Mouse (Mus musculus) heart, embryonic 13.5 days (tissue): ENCODE data around the gene Dusp16. TPM values are rescaled to one million over a fixed set of nuclear protein-coding genes. Genes with fewer than 3 reads are reported as not detected.
A peak's percentile ranks its signal among the peaks of the same experiment; 100 is the strongest.

ENCODE experiments used
- ATAC-seq: fragments of 200-750 bp; cut with Nextera tagmentation; 2 replicates; pipeline ENCODE4 v1.8.0; 2017; ENCODE audit warnings: moderate TSS enrichment; ENCODE audit not compliant: insufficient number of reproducible peaks, low FRiP score, low TSS enrichment; ENCODE audit errors: extremely low read depth
- H3K27ac ChIP-seq: fragments of 300-500 bp; sonication (generic); replicated peaks from 2 replicates; pipeline ENCODE4 v1.5.1; 2015; ENCODE audit warnings: moderate library complexity, mild to moderate bottlenecking, inconsistent platforms
- H3K27me3 ChIP-seq: fragments of 300-500 bp; sonication (generic); replicated peaks from 2 replicates; pipeline ENCODE4 v1.6.1; 2015; ENCODE audit warnings: mild to moderate bottlenecking, inconsistent platforms
- H3K36me3 ChIP-seq: fragments of 300-500 bp; sonication (generic); 2 replicates; pipeline ENCODE4 v1.6.1; 2015; ENCODE audit warnings: mild to moderate bottlenecking, inconsistent platforms
- H3K4me1 ChIP-seq: fragments of 300-500 bp; sonication (generic); 2 replicates; pipeline ENCODE4 v1.6.1; 2015; ENCODE audit warnings: inconsistent platforms
- H3K4me2 ChIP-seq: fragments of 300-500 bp; sonication (generic); 2 replicates; pipeline ENCODE4 v1.6.1; 2015; ENCODE audit warnings: inconsistent platforms, mild to moderate bottlenecking, moderate library complexity
- H3K4me3 ChIP-seq: fragments of 300-500 bp; sonication (generic); 2 replicates; pipeline ENCODE4 v1.5.1; 2015; ENCODE audit warnings: moderate library complexity, mild to moderate bottlenecking, inconsistent platforms
- H3K9ac ChIP-seq: fragments of 300-500 bp; sonication (generic); 2 replicates; pipeline ENCODE4 v1.6.1; 2015; ENCODE audit warnings: inconsistent platforms, mild to moderate bottlenecking, moderate library complexity
- H3K9me3 ChIP-seq: fragments of 300-500 bp; sonication (generic); 2 replicates; pipeline ENCODE4 v1.6.1; 2016; ENCODE audit warnings: inconsistent platforms
- WGBS: fragments of 180-500 bp; shearing (Covaris S2); methylation state at CpG from one replicate; pipeline ENCODE4 v1.1.7; 2015; ENCODE audit warnings: mixed read lengths; 5-methylcytosine and 5-hydroxymethylcytosine counted together
- polyA plus RNA-seq: library from polyadenylated mRNA; unstranded; fragments of >200 nt; fragmentation: Nextera tagmentation; extraction: Ambion mirVana; gene quantifications from 2 replicates; pipeline ENCODE4 v1.2.1, GENCODE M21; 2015

Dusp16 gene
- polyA plus RNA-seq, 1 experiment from 2014 or later: 14.2 TPM

DNA sequence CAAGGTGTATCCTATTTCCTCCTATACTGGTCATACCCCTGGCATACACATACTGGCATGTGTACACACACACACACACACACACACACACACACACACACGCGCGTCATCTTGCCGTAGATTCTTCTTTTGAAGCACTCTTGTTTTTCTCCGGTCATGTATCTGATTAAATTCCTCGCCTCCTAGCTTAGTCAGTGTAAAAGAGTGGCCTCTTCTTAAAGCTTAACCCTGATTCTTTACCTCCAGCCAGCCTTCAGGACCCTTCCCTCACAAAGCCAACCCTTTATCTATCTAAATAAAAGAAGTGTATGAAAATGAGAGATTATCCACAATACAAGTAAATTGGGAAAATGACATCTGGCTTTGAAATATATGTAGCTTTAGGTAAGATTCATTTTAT lies 3.3 kb downstream of the Dusp16 start:
- peak overlapping the region; percentile 58 for H3K9ac ChIP-seq
- H3K27me3 ChIP-seq: no peaks in the 10 kb centered on the region
- peak overlapping the region; percentile 35; the same call in 1 of the 2 replicates for H3K4me2 ChIP-seq
- no peak for ATAC-seq
- 0 out of 2 replicates have a peak, but pooled peaks cover 2% of the 10 kb centered on the region for H3K36me3 ChIP-seq
- H3K4me3 ChIP-seq: no peak overlapping the region; the same call in 1 of the 2 replicates
- H3K27ac ChIP-seq: no peak overlapping the region
- peaks cover 51% of the 10 kb centered on the region for H3K4me1 ChIP-seq
- H3K9me3 ChIP-seq: no peaks in the 10 kb centered on the region
- 49% methylated on average over 6 of the region's 6 CpGs for WGBS

- 68% methylated on average over 3 of the region's 3 CpGs for WGBS
- Histone ChIP-seq H3K27me3 (no peaks in the 10 kb centered on the region), H3K9ac (no peak overlapping the region), H3K27ac (no peak overlapping the region), H3K36me3 (0 out of 2 replicates have a peak, but pooled peaks cover 2% of the 10 kb centered on the region), H3K4me3 (no peak overlapping the region), H3K9me3 (no peaks in the 10 kb centered on the region), H3K4me1 (peaks cover 57% of the 10 kb centered on the region), H3K4me2 (no peak overlapping the region)
- no peak for ATAC-seq
Observed at GRCm38 (mm10) chr6:134786426-134786825, 6.0 kb downstream of the Dusp16 start.

DNA sequence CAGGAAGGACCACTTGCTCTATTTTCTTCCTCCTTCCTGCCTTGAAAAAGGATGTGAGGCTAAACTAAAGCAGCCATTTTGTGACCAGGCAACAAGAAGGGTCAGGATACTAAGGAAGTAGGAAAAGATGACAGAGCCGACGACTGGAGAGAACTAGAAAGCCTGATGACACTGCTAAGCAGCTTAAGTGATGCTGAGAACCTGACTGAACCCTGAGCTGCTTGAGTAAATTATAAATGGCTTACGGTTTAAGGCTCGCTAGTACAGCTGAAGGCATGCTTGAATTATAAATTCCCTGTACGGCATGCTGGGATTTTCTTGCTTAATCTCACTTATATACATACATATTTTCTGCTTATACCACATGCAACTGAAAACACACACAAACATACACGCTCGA lies 9.5 kb downstream of the Dusp16 start:
- H3K27ac ChIP-seq: no peak overlapping the region; the same call in 1 of the 2 replicates
- peaks cover 53% of the 10 kb centered on the region for H3K4me1 ChIP-seq
- no peak overlapping the region for H3K4me3 ChIP-seq
- H3K9ac ChIP-seq: no peak overlapping the region
- H3K9me3 ChIP-seq: no peaks in the 10 kb centered on the region
- ATAC-seq: no peak
- no peak overlapping the region for H3K4me2 ChIP-seq
- WGBS: 86% methylated on average over 7 of the region's 7 CpGs
- no peaks in the 10 kb centered on the region for H3K27me3 ChIP-seq
- 0 out of 2 replicates have a peak, but pooled peaks cover 2% of the 10 kb centered on the region for H3K36me3 ChIP-seq

DNA sequence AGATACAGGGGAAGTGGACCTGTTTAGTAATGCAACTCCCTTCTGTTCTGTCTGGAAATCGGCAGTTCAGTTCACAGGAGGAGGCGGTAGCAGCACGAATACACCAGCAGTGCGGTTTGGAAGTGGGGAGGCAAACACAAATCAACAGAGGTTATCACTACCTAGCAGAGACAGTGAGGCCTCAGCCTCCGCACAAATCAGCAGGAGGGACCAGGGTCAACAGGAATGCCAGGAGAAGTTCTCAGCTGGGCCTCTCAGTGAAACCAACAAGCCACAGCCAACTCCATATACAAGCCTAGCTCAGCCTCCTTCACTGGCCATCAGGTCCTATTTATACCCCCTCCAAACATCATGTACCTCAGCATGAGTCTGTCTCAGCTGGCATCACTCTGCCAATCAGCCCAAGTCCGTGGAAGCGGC lies 10.9 kb downstream of the Dusp16 start:
- Histone ChIP-seq H3K4me3 (peak overlapping the region; percentile 5; the same call in 1 of the 2 replicates), H3K4me2 (peak overlapping the region; percentile 44), H3K9ac (peak overlapping the region; percentile 66), H3K36me3 (peaks cover 3% of the 10 kb centered on the region; the same call in 1 of the 2 replicates), H3K27me3 (no peaks in the 10 kb centered on the region), H3K4me1 (peaks cover 41% of the 10 kb centered on the region), H3K27ac (peak overlapping the region; percentile 72), H3K9me3 (no peaks in the 10 kb centered on the region)
- 45% methylated on average over 7 of the region's 7 CpGs for WGBS
- no peak for ATAC-seq

DNA sequence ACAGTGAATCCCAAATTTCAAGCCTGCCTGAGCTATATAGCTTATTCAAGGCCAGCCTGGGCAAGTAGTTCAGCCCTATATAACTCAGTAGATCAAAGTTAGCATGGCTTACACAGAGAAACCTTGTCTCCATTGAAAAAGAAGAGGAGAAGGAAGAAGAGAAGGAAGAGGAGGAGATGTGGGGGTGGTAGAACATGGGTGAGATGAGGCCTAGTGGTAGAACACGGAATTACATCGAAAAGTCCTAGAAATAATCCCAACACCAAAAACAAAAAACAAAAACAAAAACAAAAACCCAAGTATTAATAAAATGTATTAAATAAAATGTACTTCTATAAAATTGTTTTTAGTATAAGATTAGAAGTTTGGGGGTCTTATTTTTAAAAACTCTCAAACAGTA lies 12.4 kb downstream of the Dusp16 start:
- peak overlapping the region; percentile 57; the same call in 1 of the 2 replicates for H3K27ac ChIP-seq
- WGBS: 67% methylated on average over 2 of the region's 2 CpGs
- no peak overlapping the region for H3K9ac ChIP-seq
- ATAC-seq: no peak
- H3K4me1 ChIP-seq: peaks cover 45% of the 10 kb centered on the region
- H3K27me3 ChIP-seq: no peaks in the 10 kb centered on the region
- H3K4me2 ChIP-seq: no peak overlapping the region
- H3K4me3 ChIP-seq: no peak overlapping the region
- no peaks in the 10 kb centered on the region for H3K9me3 ChIP-seq
- peaks cover 3% of the 10 kb centered on the region; the same call in 1 of the 2 replicates for H3K36me3 ChIP-seq

- ATAC-seq: peak; percentile 70; the same call in 1 of the 2 replicates
- Histone ChIP-seq H3K27ac (peak overlapping the region; percentile 85), H3K4me1 (peaks cover 29% of the 10 kb centered on the region), H3K9me3 (no peaks in the 10 kb centered on the region), H3K9ac (peak overlapping the region; percentile 44; the same call in 1 of the 2 replicates), H3K27me3 (no peaks in the 10 kb centered on the region), H3K4me2 (peak overlapping the region; percentile 46), H3K4me3 (no peak overlapping the region), H3K36me3 (peaks cover 7% of the 10 kb centered on the region; the same call in 1 of the 2 replicates)
- WGBS: 4% methylated on average over 3 of the region's 3 CpGs
Observed at GRCm38 (mm10) chr6:134773961-134774360, 18.5 kb downstream of the Dusp16 start.

DNA sequence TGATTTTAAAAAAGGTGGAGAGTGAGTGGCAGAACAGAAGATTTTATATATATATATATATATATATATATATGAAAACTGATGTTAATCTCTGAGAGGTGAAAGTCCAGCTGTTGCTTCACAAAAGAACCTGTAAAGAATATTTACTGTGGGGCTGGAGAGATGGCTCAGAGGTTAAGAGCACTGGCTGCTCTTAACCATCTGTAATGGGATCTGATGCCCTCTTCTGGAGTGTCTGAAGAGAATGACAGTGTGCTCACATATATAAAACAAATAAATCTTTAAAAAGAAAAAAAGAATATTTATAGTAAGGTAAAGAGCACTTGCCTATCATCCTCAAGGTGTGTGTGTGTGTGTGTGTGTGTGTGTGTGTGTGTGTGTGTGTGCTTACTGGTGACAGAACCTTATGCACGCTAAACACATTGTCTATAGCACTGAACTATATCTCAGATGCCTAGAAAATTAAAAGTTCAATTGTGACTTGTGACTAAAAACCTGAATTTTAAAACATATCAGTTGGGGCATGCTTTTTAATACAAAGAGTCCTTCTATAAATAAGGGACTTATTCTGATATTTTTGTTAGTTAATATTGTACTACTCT lies 19.0 kb downstream of the Dusp16 start:
- Histone ChIP-seq H3K36me3 (peaks cover 7% of the 10 kb centered on the region; the same call in 1 of the 2 replicates), H3K4me1 (peaks cover 29% of the 10 kb centered on the region), H3K27me3 (no peaks in the 10 kb centered on the region), H3K9me3 (no peaks in the 10 kb centered on the region), H3K27ac (0 out of 2 replicates have a peak overlapping the region, but pooled peaks have one; percentile 36), H3K9ac (no peak overlapping the region), H3K4me3 (no peak overlapping the region), H3K4me2 (0 out of 2 replicates have a peak overlapping the region, but pooled peaks have one; percentile 46)
- ATAC-seq: no peak
- WGBS: 65% methylated on average over 1 of the region's 1 CpGs

DNA sequence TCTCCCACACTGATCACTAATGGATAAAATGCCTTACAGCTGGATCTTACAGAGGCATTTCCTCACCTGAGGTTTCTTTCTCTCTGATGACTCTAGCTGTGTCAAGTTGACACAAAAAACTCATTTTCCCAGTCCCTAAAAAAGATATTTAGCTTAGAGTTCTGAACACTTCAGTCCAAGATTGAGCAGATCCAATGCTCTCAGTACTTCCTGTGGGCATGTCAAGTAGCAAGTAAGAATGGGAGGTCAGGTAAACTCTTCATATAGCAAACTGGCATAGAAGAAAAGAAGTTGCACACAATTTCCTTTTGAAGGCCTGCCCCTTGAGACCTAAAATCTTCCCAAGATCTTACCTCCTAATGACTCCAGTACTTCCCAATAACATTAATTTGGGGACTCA lies 22.1 kb downstream of the Dusp16 start:
- Histone ChIP-seq H3K4me3 (no peak overlapping the region), H3K4me2 (no peak overlapping the region), H3K4me1 (peaks cover 38% of the 10 kb centered on the region), H3K27ac (no peak overlapping the region), H3K27me3 (no peaks in the 10 kb centered on the region), H3K36me3 (0 out of 2 replicates have a peak, but pooled peaks cover 4% of the 10 kb centered on the region), H3K9ac (no peak overlapping the region), H3K9me3 (no peaks in the 10 kb centered on the region)
- no peak for ATAC-seq

GRCm38 (mm10) chr6:134764441-134765061 lies 27.9 kb downstream of the Dusp16 start:
- ATAC-seq: no peak
- 85% methylated on average over 5 of the region's 5 CpGs for WGBS
- Histone ChIP-seq H3K4me3 (no peak overlapping the region), H3K9me3 (no peaks in the 10 kb centered on the region), H3K27ac (peak overlapping the region; percentile 45), H3K27me3 (no peaks in the 10 kb centered on the region), H3K4me1 (peaks cover 55% of the 10 kb centered on the region), H3K36me3 (peaks cover 8% of the 10 kb centered on the region), H3K4me2 (no peak overlapping the region), H3K9ac (0 out of 2 replicates have a peak overlapping the region, but pooled peaks have one; percentile 14)

- no peak overlapping the region for H3K4me2 ChIP-seq
- H3K36me3 ChIP-seq: peaks cover 12% of the 10 kb centered on the region
- no peak overlapping the region for H3K4me3 ChIP-seq
- peaks cover 55% of the 10 kb centered on the region for H3K4me1 ChIP-seq
- ATAC-seq: no peak
- no peaks in the 10 kb centered on the region for H3K9me3 ChIP-seq
- 36% methylated on average over 1 of the region's 1 CpGs for WGBS
- no peak overlapping the region for H3K9ac ChIP-seq
- no peaks in the 10 kb centered on the region for H3K27me3 ChIP-seq
- peak overlapping the region; percentile 16 for H3K27ac ChIP-seq
Observed at GRCm38 (mm10) chr6:134763436-134763835, 29.0 kb downstream of the Dusp16 start.

- H3K9me3 ChIP-seq: no peaks in the 10 kb centered on the region
Observed at GRCm38 (mm10) chr6:134761808-134762207, 30.6 kb downstream of the Dusp16 start.

More at GRCm38 (mm10) chr6:134761808-134762207, 30.6 kb downstream of the Dusp16 start:
- no peak overlapping the region for H3K9ac ChIP-seq
- H3K4me3 ChIP-seq: no peak overlapping the region
- no peaks in the 10 kb centered on the region for H3K27me3 ChIP-seq
- no peak overlapping the region for H3K4me2 ChIP-seq
- 59% methylated on average over 2 of the region's 2 CpGs for WGBS
- H3K4me1 ChIP-seq: peaks cover 45% of the 10 kb centered on the region
- H3K27ac ChIP-seq: peak overlapping the region; percentile 20; the same call in 1 of the 2 replicates
- peaks cover 25% of the 10 kb centered on the region for H3K36me3 ChIP-seq
- ATAC-seq: no peak
